Mouse (Mus musculus) kidney, postnatal 14 days (tissue): ENCODE measurements around the gene Olfr49.
"Not testable (repeated sequence)": the region's sequence is repeated elsewhere in the genome, so short reads cannot be mapped to it uniquely, and the experiment has no call there.

ENCODE experiments used
- DNase-seq: peaks from one replicate; pipeline ENCODE4 v3.0.0; 2022; ENCODE audit warnings: mixed read lengths

Olfr49 gene

DNA sequence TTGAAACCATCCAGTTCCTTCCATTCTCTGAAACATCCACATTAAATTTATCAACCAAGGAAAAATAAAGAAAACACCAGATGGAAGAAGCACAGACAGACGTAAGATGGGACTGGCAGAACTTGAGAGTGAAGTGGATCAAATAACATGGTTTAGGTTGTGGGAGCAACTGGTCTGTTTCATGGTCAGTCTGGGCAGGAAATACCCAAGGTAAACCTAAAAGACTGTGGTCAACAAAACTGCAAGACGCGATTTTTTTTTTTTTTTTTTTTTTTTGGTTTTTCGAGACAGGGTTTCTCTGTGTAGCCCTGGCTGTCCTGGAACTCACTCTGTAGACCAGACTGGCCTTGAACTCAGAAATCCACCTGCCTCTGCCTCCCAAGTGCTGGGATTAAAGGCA, 54.9 kb downstream of the Olfr49 start:
- not testable (repeated sequence) for DNase-seq

DNA sequence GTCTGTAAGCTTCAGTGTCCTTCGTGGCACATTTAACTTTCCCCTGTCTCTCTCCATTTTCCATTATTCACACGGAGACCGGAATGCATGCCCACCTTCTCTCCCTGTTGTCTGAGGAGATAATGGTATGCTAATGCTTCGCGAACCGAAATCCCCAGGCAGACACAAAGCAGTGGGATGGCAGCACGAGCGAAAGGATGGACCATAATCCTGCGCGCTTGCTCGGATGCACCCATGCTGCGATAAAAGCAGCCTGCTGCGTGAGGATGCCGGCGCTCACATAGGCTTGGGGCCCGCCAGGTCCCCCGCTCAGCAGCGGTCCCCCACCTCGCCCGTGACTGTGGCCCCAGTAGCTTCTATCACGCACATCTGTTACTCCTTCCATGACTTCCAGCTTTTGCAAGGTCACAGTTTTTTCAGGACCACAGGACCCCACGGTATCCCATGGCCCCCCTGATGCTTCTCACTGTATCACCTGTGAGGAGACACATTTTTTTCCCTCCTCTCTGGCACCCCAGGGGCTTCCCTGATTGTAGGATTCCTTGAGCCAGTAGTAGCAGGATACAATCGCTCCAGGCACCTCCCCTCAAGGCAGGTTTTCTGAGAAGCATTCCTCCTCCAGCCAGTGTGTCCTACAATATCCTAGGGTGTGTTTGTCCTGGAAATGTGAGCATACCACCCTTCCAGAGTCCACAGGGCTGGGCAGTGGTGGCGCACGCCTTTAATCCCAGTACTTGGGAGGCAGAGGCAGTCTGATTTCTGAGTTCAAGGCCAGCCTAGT, 55.6 kb downstream of the Olfr49 start:
- no peak for DNase-seq

DNA sequence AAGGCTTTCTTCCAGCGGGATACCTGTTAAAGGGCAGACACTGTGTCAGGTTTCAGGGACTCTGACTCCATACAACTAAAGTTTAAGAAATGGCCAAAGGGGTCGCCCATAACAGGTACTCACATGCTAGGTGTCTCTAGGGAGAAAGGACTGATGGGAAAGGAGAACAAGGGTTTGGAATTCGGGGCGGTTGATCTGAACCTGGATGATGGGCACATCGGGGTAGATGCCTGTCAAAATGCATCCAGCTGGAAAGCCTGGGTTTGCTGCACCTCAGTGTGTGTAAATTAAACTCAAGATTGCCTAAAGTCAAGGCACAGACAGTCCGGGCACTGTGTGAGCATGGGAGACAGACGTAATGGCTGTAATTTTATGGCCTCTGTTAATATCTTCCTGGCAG, 56.2 kb downstream of the Olfr49 start:
- DNase-seq: no peak
